Mouse (Mus musculus): ENCODE measurements at regions not wholly inside any gene's neighbourhood (a gene's known extent, or its start where the extent isn't known, plus 50 kb on each side); places are given as distances from the start of the nearest gene placed in this dataset.
"Not testable (repeated sequence)": the region's sequence is repeated elsewhere in the genome, so short reads cannot be mapped to it uniquely, and the experiment has no call there.

- no peak for DNase-seq
Observed at GRCm38 (mm10) chr13:72184116-72184845, 220.8 kb upstream of the Irx1 start.

- no peak for DNase-seq
Observed at GRCm38 (mm10) chr13:72184846-72185118, 221.3 kb upstream of the Irx1 start.

- no peak for DNase-seq
Observed at GRCm38 (mm10) chr13:72195881-72196280, 232.4 kb upstream of the Irx1 start.

- DNase-seq = no peak
Observed at GRCm38 (mm10) chr13:72198341-72199105, 235.0 kb upstream of the Irx1 start.

GRCm38 (mm10) chr13:72209518-72209917 lies 246.0 kb upstream of the Irx1 start:
- no peak for DNase-seq

- no peak for DNase-seq
Observed at GRCm38 (mm10) chr13:72209946-72210456, 246.5 kb upstream of the Irx1 start.

GRCm38 (mm10) chr13:72210474-72211309 lies 247.2 kb upstream of the Irx1 start:
- no peak for DNase-seq

GRCm38 (mm10) chr13:72211716-72212115 lies 248.2 kb upstream of the Irx1 start:
- DNase-seq = no peak

GRCm38 (mm10) chr13:72212747-72213146 lies 249.2 kb upstream of the Irx1 start:
- no peak for DNase-seq

GRCm38 (mm10) chr13:72219329-72219728 lies 255.8 kb upstream of the Irx1 start:
- no peak for DNase-seq

GRCm38 (mm10) chr13:72227102-72227501 lies 263.6 kb upstream of the Irx1 start:
- DNase-seq = no peak

GRCm38 (mm10) chr13:72231032-72231591 lies 267.6 kb upstream of the Irx1 start:
- no peak for DNase-seq

GRCm38 (mm10) chr13:72232080-72232479 lies 268.6 kb upstream of the Irx1 start:
- no peak for DNase-seq

- DNase-seq = no peak
Observed at GRCm38 (mm10) chr13:72241919-72242318, 278.4 kb upstream of the Irx1 start.

- DNase-seq = no peak
Observed at GRCm38 (mm10) chr13:72250419-72250818, 286.9 kb upstream of the Irx1 start.

GRCm38 (mm10) chr13:72253242-72253641 lies 289.7 kb upstream of the Irx1 start:
- not testable (repeated sequence) for DNase-seq

- no peak for DNase-seq
Observed at GRCm38 (mm10) chr13:72258794-72259193, 295.3 kb upstream of the Irx1 start.

- no peak for DNase-seq
Observed at GRCm38 (mm10) chr13:72264416-72264815, 300.9 kb upstream of the Irx1 start.

GRCm38 (mm10) chr13:72265116-72265515 lies 301.6 kb upstream of the Irx1 start:
- no peak for DNase-seq

- DNase-seq = no peak
Observed at GRCm38 (mm10) chr13:72265650-72266049, 302.1 kb upstream of the Irx1 start.

GRCm38 (mm10) chr13:72266174-72266768 lies 302.7 kb upstream of the Irx1 start:
- no peak for DNase-seq

- DNase-seq = no peak
Observed at GRCm38 (mm10) chr13:72280343-72280742, 316.8 kb upstream of the Irx1 start.

- DNase-seq = no peak
Observed at GRCm38 (mm10) chr13:72280871-72281270, 317.3 kb upstream of the Irx1 start.

Data from cerebellum, adult 9-10 months (tissue).